Mouse (Mus musculus) CH12.LX (cell line): ENCODE measurements around the gene Phgdh.

Experiments used
- CHD1 ChIP-seq: IDR thresholded peaks from 2 replicates; pipeline ENCODE4 v1.6.1; 2012; ENCODE audit warnings: low read depth, low read length, improper control_type of control experiment, inconsistent platforms
- CHD2 ChIP-seq: IDR thresholded peaks from 2 replicates; pipeline ENCODE4 v1.6.1; 2011; ENCODE audit warnings: low read length, improper control_type of control experiment
- CTCF ChIP-seq, 2 experiments: IDR thresholded peaks in 1 of 2; conservative IDR thresholded peaks in 1 of 2; 2 replicates each; pipeline ENCODE4 v1.5.1; 2011 to 2012; ENCODE audit warnings: low read depth in 2 of 2, low read length in 2 of 2, improper control_type of control experiment in 1 of 2, inconsistent platforms in 1 of 2, mild to moderate bottlenecking in 1 of 2, moderate library complexity in 1 of 2
- EP300 ChIP-seq: IDR thresholded peaks from 2 replicates; pipeline ENCODE4 v1.6.1; 2011; ENCODE audit warnings: low read length, improper control_type of control experiment
- HCFC1 ChIP-seq: IDR thresholded peaks from 2 replicates; pipeline ENCODE4 v1.6.1; 2012; ENCODE audit warnings: low read depth, mild to moderate bottlenecking, inconsistent platforms, low read length, improper control_type of control experiment
- JUND ChIP-seq: conservative IDR thresholded peaks from 2 replicates; pipeline ENCODE4 v1.6.1; 2011; ENCODE audit warnings: low read depth, low read length, improper control_type of control experiment
- MAX ChIP-seq: IDR thresholded peaks from 2 replicates; pipeline ENCODE4 v1.6.1; 2011; ENCODE audit warnings: low read length, improper control_type of control experiment
- NELFE ChIP-seq: IDR thresholded peaks from 2 replicates; pipeline ENCODE4 v1.6.1; 2011; ENCODE audit warnings: low read depth, low read length, improper control_type of control experiment
- POLR2A ChIP-seq: IDR thresholded peaks from 2 replicates; pipeline ENCODE4 v1.6.1; 2011; ENCODE audit warnings: low read depth, mild to moderate bottlenecking, improper control_type of control experiment, low read length
- RAD21 ChIP-seq: IDR thresholded peaks from 2 replicates; pipeline ENCODE4 v1.6.1; 2011; ENCODE audit warnings: low read depth, mild to moderate bottlenecking, low read length, improper control_type of control experiment, moderate library complexity
- SMC3 ChIP-seq: IDR thresholded peaks from 2 replicates; pipeline ENCODE4 v1.6.1; 2011; ENCODE audit warnings: low read depth, low read length, improper control_type of control experiment
- TCF12 ChIP-seq: IDR thresholded peaks from 2 replicates; pipeline ENCODE4 v1.6.1; 2014; ENCODE audit warnings: low read depth, mild to moderate bottlenecking, inconsistent platforms, low read length, improper control_type of control experiment
- UBTF ChIP-seq: IDR thresholded peaks from 2 replicates; pipeline ENCODE4 v1.6.1; 2012; ENCODE audit warnings: low read depth, mild to moderate bottlenecking, inconsistent platforms, low read length, improper control_type of control experiment, moderate library complexity
- ZNF384 ChIP-seq: IDR thresholded peaks from 2 replicates; pipeline ENCODE4 v1.6.1; 2012; ENCODE audit warnings: low read depth, low read length, improper control_type of control experiment, inconsistent platforms

DNA sequence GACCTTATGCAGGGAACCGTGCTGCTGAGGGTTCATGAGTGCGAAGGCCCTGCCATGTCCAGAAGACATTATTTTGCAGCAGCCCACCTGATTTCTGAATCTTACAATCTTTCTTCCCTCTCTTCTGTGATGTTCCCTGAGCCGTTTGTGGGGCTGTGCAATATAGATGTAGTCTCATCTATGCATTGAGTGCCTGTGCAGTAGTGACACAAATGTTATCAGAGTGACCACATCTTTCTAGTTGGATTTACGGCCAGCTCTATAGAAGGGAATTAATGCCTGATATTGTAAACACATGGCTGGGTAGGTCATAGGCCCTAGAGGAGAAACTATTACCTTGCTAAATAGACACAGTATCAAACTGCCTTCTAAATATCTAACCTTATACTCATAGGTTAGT lies 39.5 kb downstream of the Phgdh start:
- TF ChIP-seq HCFC1 (no peak), CTCF (conservative IDR thresholded peaks at IDR 0.05 in 1 of 2, IDR thresholded peaks at IDR 0.05 in 1 of 2; ENCODE audit: low read depth in 2 of 2, low read length in 2 of 2) (no peak), RAD21 (no peak), NELFE (no peak), CHD1 (no peak), POLR2A (no peak), JUND (no peak), TCF12 (no peak), EP300 (no peak), UBTF (no peak), SMC3 (no peak), ZNF384 (no peak), MAX (no peak), CHD2 (no peak)
